Mouse (Mus musculus) cerebellum, adult 2 months (tissue): ENCODE measurements at regions not wholly inside any gene's neighbourhood (a gene's known extent, or its start where the extent isn't known, plus 50 kb on each side); places are given as distances from the start of the nearest gene placed in this dataset.

ENCODE experiments used
- CTCF ChIP-seq: fragments of 200-500 bp; IDR thresholded peaks from 2 replicates; pipeline ENCODE4 v1.5.1; 2011; ENCODE audit warnings: low read depth, mild to moderate bottlenecking, control low read depth, low read length, moderate library complexity, borderline replicate concordance; ENCODE audit not compliant: insufficient read depth
- POLR2A ChIP-seq: fragments of 200-500 bp; IDR thresholded peaks from 2 replicates; pipeline ENCODE4 v1.6.1; 2011; ENCODE audit warnings: low read length, control low read depth, borderline replicate concordance; ENCODE audit not compliant: insufficient read depth

DNA sequence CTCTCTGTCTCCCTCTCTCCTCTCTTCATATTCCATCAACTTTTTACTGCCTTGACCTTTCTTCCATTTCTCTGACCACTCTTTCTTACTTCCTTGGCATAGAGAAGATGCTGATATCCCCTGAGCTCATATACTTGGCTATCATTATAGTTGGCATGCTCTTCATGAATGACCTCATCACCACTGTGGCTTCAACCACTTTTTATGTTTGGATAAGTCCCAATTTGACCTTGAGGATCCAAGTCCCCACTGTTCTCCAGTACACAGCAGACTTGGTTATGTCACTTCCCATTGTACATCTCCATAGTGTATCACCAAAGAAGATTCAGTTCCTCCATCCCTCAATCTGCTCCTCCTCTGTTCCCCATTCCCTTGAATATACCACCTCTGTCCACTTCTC lies 235.1 kb upstream of the Zfp462 start:
- TF ChIP-seq CTCF = no peak
- no peak for TF ChIP-seq POLR2A
